Mouse (Mus musculus) CD4-positive, CD25-positive, alpha-beta regulatory T cell, adult 2 months (primary cell): ENCODE measurements around the gene Gm5800.
"Not testable (repeated sequence)": the region's sequence is repeated elsewhere in the genome, so short reads cannot be mapped to it uniquely, and the experiment has no call there.

Experiments
- DNase-seq: peaks from one replicate; pipeline ENCODE4 v3.0.0-alpha.2; 2012; ENCODE audit warnings: low read depth, low spot score

Gene Gm5800

GRCm38 (mm10) chr14:51717083-51717482 is at the start of gene Gm5800:
Gene Gm5800, minus strand, starts transcription at chr14:51717183.
- no peak for DNase-seq

- DNase-seq: no peak
Measured at GRCm38 (mm10) chr14:51755944-51756343, 39.0 kb upstream of the Gm5800 start.

- no peak for DNase-seq
Measured at GRCm38 (mm10) chr14:51740347-51741170, 23.6 kb upstream of the Gm5800 start.

- no peak for DNase-seq
Measured at GRCm38 (mm10) chr14:51739150-51739993, 22.4 kb upstream of the Gm5800 start.

- DNase-seq: no peak
Measured at GRCm38 (mm10) chr14:51738411-51739149, 21.6 kb upstream of the Gm5800 start.

- no peak for DNase-seq
Measured at GRCm38 (mm10) chr14:51737967-51738366, 21.0 kb upstream of the Gm5800 start.

GRCm38 (mm10) chr14:51695368-51695767 is 21.6 kb downstream of the Gm5800 start, which contains the start of gene Gm17079:
Gene Gm17079, minus strand, starts transcription at chr14:51695468.
- DNase-seq: not testable (repeated sequence)

- no peak for DNase-seq
Measured at GRCm38 (mm10) chr14:51677269-51677668, 39.7 kb downstream of the Gm5800 start.
